Mouse (Mus musculus) liver, embryonic 14.5 days (tissue): Measurements from ENCODE around the gene Gm10553. TPM values are rescaled to one million over a fixed set of nuclear protein-coding genes. Genes with fewer than 3 reads are reported as not detected.
"Not testable (repeated sequence)": the region's sequence is repeated elsewhere in the genome, so short reads cannot be mapped to it uniquely, and the experiment has no call there.

Experiments
- ATAC-seq: fragments of 200-750 bp; cut with Nextera tagmentation; 2 replicates; pipeline ENCODE4 v1.8.0; 2017; ENCODE audit warnings: moderate number of reproducible peaks, mild to moderate bottlenecking, moderate library complexity; ENCODE audit not compliant: insufficient read depth
- DNase-seq, 3 experiments: peaks; one replicate each; pipeline ENCODE4 v3.0.0-alpha.2; 2012 to 2013; ENCODE audit warnings: low read depth in 3 of 3, low spot score in 3 of 3
- H3K27ac ChIP-seq: fragments of 300-500 bp; sonication (generic); 2 replicates; pipeline ENCODE4 v1.5.1; 2014; ENCODE audit warnings: moderate library complexity, mild to moderate bottlenecking, control low read depth, inconsistent platforms
- H3K27me3 ChIP-seq: fragments of 300-500 bp; sonication (generic); 2 replicates; pipeline ENCODE4 v1.6.1; 2014; ENCODE audit warnings: mild to moderate bottlenecking, low read length, moderate library complexity; ENCODE audit not compliant: control insufficient read depth, insufficient read depth
- H3K36me3 ChIP-seq: fragments of 300-500 bp; sonication (generic); replicated peaks from 2 replicates; pipeline ENCODE4 v1.6.1; 2014; ENCODE audit warnings: low read depth; ENCODE audit not compliant: control insufficient read depth, insufficient read depth
- H3K4me1 ChIP-seq, 2 experiments: fragments of 200-500 bp in 1 of 2; fragments of 300-500 bp in 1 of 2; sonication (generic) in 1 of 2; replicated peaks; 2 replicates each; pipeline ENCODE4 v1.6.1; 2012 to 2014; ENCODE audit warnings: antibody characterized with exemption in 1 of 2, inconsistent platforms in 1 of 2, low read length in 1 of 2; ENCODE audit not compliant: control insufficient read depth in 2 of 2, insufficient read depth in 2 of 2
- H3K4me2 ChIP-seq: fragments of 300-500 bp; sonication (generic); 2 replicates; pipeline ENCODE4 v1.6.1; 2014; ENCODE audit warnings: low read depth, mild to moderate bottlenecking, control low read depth, moderate library complexity
- H3K4me3 ChIP-seq, 2 experiments: fragments of 200-500 bp in 1 of 2; fragments of 300-500 bp in 1 of 2; sonication (generic) in 1 of 2; 2 replicates each; pipeline ENCODE4 v1.5.1; 2012 to 2014; ENCODE audit warnings: low read depth in 2 of 2, low read length in 2 of 2, mild to moderate bottlenecking in 2 of 2, control low read depth in 1 of 2, inconsistent platforms in 1 of 2, moderate library complexity in 1 of 2; ENCODE audit not compliant: insufficient read depth in 1 of 2
- H3K9ac ChIP-seq: fragments of 300-500 bp; sonication (generic); replicated peaks from 2 replicates; pipeline ENCODE4 v1.6.1; 2014; ENCODE audit warnings: mild to moderate bottlenecking, control low read depth, moderate library complexity
- H3K9me3 ChIP-seq: fragments of 300-500 bp; sonication (generic); 2 replicates; pipeline ENCODE4 v1.6.1; 2016; ENCODE audit warnings: low read length, mixed read lengths; ENCODE audit not compliant: control insufficient read depth
- WGBS: fragments of 180-500 bp; shearing (Covaris S2); extraction: QIAGEN DNeasy Blood & Tissue Kit; methylation state at CpG from one replicate; pipeline ENCODE4 v1.1.7; 2014; ENCODE audit not compliant: insufficient replicate concordance; 5-methylcytosine and 5-hydroxymethylcytosine counted together
- polyA plus RNA-seq, 2 experiments: library from polyadenylated mRNA; depleted of rRNA in 1 of 2; stranded (reverse) in 1 of 2; unstranded in 1 of 2; fragments of >200 nt; fragmentation: Nextera tagmentation in 1 of 2; extraction: Ambion mirVana in 1 of 2; gene quantifications; 2 replicates each; pipeline versions ENCODE4 v1.2.1 to v1.2.3; 2012 to 2014

The Gm10553 gene
- polyA plus RNA-seq (2012; rRNA removed) (not detected in 2 replicates), polyA plus RNA-seq (2014; fragmentation: Nextera tagmentation; extraction: Ambion mirVana) (not detected in 2 replicates)

- DNase-seq, H3K36me3 ChIP-seq, H3K27ac ChIP-seq, H3K27me3 ChIP-seq, H3K4me2 ChIP-seq, H3K9me3 ChIP-seq, ATAC-seq, H3K9ac ChIP-seq, H3K4me1 ChIP-seq, H3K4me3 ChIP-seq: not testable (repeated sequence)
- WGBS, result 33% methylated on average over 1 of the region's 1 CpGs
Observed at GRCm38 (mm10) chr1:85099864-85100263, at the start of gene Gm10553. TSS of gene Gm10553 (plus strand) at chr1:85100164.

DNA sequence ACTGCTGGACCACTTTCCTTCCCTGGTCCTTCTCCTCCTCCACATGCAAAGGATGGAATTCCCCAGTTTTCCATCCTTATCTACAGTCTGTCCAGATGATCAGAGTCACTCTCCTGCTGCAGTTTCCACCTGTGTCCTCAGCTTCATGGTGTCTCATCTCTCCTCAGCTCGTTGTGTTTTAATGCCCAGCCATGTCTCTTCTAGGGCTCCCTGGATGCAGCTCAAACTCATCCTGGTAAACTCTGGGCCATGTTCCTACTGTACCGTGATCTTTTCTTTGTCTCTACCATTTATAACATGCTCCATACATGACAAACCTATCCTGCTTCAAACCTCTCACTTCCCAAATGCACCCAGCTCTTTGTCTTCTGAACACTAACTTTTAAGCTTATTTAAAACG lies 28.3 kb upstream of the Gm10553 start:
- not testable (repeated sequence) for H3K9me3 ChIP-seq, H3K27ac ChIP-seq, H3K9ac ChIP-seq, ATAC-seq, H3K4me3 ChIP-seq, H3K36me3 ChIP-seq, H3K4me1 ChIP-seq, H3K4me2 ChIP-seq, DNase-seq, H3K27me3 ChIP-seq
- 33% methylated on average over 3 of the region's 3 CpGs for WGBS

DNA sequence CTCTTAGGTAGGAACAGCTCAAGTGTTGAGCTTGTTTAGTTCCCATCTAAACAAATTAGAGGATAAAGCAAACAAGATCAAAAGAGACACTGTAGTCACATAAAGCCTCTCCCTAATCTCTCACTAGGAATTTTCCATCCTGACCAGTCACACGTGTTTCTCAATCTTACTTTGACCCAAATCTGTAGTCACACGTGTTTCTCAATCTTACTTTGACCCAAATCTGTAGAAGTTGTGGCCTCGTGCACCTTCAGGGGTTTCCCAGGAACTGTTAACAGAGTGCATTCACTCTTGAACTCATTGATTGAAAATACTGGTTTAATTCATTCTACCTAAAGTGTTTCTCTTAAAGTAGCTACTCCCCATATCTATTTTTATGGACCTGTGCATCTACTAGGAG lies 26.9 kb upstream of the Gm10553 start:
- H3K27me3 ChIP-seq, H3K27ac ChIP-seq, H3K4me1 ChIP-seq, DNase-seq, H3K9ac ChIP-seq, H3K4me2 ChIP-seq, ATAC-seq, H3K36me3 ChIP-seq, H3K9me3 ChIP-seq, H3K4me3 ChIP-seq: not testable (repeated sequence)
- WGBS, result 35% methylated on average over 3 of the region's 3 CpGs

DNA sequence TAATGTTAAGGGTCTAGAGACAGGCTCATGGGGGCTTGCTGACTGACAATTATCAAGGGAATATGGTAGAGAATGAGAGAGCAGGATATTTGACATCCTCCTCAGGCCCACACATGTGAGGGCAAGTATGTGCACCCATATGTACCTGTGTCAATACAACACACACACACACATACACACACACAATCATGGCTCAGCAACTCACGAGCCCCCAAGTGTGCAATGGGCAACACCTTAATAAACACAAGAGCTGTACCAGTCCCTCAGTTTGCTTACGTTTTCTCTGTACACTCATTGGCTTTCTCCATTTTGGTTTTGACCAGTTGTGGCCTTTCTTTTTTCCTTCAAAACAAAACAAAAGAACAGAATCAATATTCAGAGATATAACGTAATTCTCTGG lies 15.2 kb upstream of the Gm10553 start:
- not testable (repeated sequence) for H3K4me3 ChIP-seq, H3K27ac ChIP-seq, H3K36me3 ChIP-seq, H3K9me3 ChIP-seq, H3K4me2 ChIP-seq, H3K9ac ChIP-seq, H3K27me3 ChIP-seq, DNase-seq, H3K4me1 ChIP-seq, ATAC-seq
- 18% methylated on average over 3 of the region's 3 CpGs for WGBS

GRCm38 (mm10) chr1:85086211-85086610 lies 13.8 kb upstream of the Gm10553 start:
- H3K27ac ChIP-seq, H3K36me3 ChIP-seq, H3K4me1 ChIP-seq, H3K4me3 ChIP-seq, ATAC-seq, H3K9ac ChIP-seq, H3K4me2 ChIP-seq, H3K27me3 ChIP-seq, H3K9me3 ChIP-seq, DNase-seq: not testable (repeated sequence)
- 43% methylated on average over 1 of the region's 1 CpGs for WGBS

DNA sequence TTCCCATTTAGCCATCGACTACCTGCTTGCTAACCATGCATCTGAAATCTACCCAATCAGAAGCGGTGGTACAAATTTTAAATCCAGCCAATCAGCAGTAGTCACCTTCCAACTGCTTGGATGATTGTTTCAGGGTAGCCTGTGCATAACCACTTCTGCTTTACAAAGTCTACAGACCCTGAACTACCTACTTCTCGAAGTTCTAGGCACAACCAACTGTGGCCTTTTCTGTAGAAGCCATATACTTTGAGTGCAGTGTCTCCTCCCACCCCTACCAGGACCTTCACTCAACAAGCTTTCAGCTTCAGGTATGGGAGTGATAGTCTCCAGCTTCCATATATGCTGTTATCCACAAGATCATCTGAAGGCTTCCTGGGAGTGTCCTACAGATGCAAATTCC lies 7.8 kb upstream of the Gm10553 start:
- H3K27me3 ChIP-seq, H3K36me3 ChIP-seq, ATAC-seq, H3K27ac ChIP-seq, DNase-seq, H3K4me2 ChIP-seq, H3K4me3 ChIP-seq, H3K9me3 ChIP-seq, H3K4me1 ChIP-seq, H3K9ac ChIP-seq: not testable (repeated sequence)
- 18% methylated on average over 1 of the region's 3 CpGs for whole genome bisulfite sequencing

DNA sequence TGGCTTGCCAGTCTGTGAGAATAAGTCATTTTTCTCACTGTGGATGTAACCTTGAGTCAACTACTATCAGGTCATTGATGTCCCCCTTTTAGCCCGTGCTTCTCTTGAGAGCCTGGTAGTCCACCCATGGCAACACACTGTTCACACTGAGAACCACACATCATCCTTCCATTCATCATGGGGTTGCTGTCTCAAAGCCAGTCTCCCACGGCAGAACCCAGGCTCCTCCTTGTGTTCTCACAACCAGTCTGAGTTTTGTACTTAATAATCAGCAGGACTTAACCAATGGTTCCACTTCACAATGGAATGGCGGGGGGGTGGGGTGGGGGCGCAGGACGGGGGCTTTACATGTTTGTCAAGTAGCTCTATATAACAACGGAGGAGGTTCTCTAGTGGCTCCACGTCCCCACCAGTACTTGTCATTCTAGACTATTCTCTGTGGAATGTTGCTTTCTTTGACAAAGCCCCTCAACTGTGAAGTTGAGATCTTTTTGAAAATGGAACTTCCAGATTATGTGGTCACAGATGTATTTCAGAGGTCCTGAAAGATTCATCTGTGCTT lies 6.9 kb upstream of the Gm10553 start:
- ATAC-seq, DNase-seq, H3K27me3 ChIP-seq, H3K9ac ChIP-seq, H3K4me1 ChIP-seq, H3K27ac ChIP-seq, H3K4me2 ChIP-seq, H3K9me3 ChIP-seq, H3K36me3 ChIP-seq, H3K4me3 ChIP-seq: not testable (repeated sequence)
- 61% methylated on average over 6 of the region's 7 CpGs for WGBS

GRCm38 (mm10) chr1:85099081-85099480 lies 883 bp upstream of the Gm10553 start:
- not testable (repeated sequence) for H3K9ac ChIP-seq, H3K36me3 ChIP-seq, DNase-seq, H3K9me3 ChIP-seq, H3K27me3 ChIP-seq, H3K4me2 ChIP-seq, H3K4me1 ChIP-seq, ATAC-seq, H3K4me3 ChIP-seq, H3K27ac ChIP-seq
- 58% methylated on average over 6 of the region's 7 CpGs for WGBS
